Mouse (Mus musculus): ENCODE measurements around the gene Zdhhc23. TPM values are rescaled to one million over a fixed set of nuclear protein-coding genes. Genes with fewer than 3 reads are reported as not detected.

The Zdhhc23 gene
- polyA plus RNA-seq, 1 experiment from 2014 or later, result 0.83 TPM

Small RNAs within 50 kb of the gene (microRNA-seq; reads per million reads assigned to microRNA genes)
- gene Mir3470b, result not detected

Other genes starting within 250 kb of the Zdhhc23 start
- not detected in 2 replicates for gene Drd3, start 225.8 kb downstream of the Zdhhc23 start, polyA plus RNA-seq (2016; fragmentation: Nextera tagmentation; extraction: Ambion mirVana)
- gene Ccdc191, start 90.0 kb downstream of the Zdhhc23 start, polyA plus RNA-seq (2016; fragmentation: Nextera tagmentation; extraction: Ambion mirVana), result 15.1 and 18.1 TPM in 2 replicates
- gene Qtrt2, start 53.0 kb downstream of the Zdhhc23 start, polyA plus RNA-seq (2016; fragmentation: Nextera tagmentation; extraction: Ambion mirVana), result 32.1 and 37.7 TPM in 2 replicates
- 6.4 and 7.3 TPM in 2 replicates for gene Gramd1c, start 83.6 kb upstream of the Zdhhc23 start, polyA plus RNA-seq (2016; fragmentation: Nextera tagmentation; extraction: Ambion mirVana)
- 34.2 and 43.7 TPM in 2 replicates for gene Atp6v1a, start 159.9 kb upstream of the Zdhhc23 start, polyA plus RNA-seq (2016; fragmentation: Nextera tagmentation; extraction: Ambion mirVana)
- 121 and 130 TPM in 2 replicates for gene Naa50, start 160.0 kb upstream of the Zdhhc23 start, polyA plus RNA-seq (2016; fragmentation: Nextera tagmentation; extraction: Ambion mirVana)
- gene Usf3, start 193.5 kb upstream of the Zdhhc23 start, polyA plus RNA-seq (2016; fragmentation: Nextera tagmentation; extraction: Ambion mirVana), result 3.6 and 4.5 TPM in 2 replicates

All from limb, embryonic 12.5 days (tissue).